Mouse (Mus musculus) liver, adult 2 months (tissue): ENCODE results near the gene U2surp. TPM values are rescaled to one million over a fixed set of nuclear protein-coding genes. Genes with fewer than 3 reads are reported as not detected.

ENCODE experiments used
- DNase-seq: peaks from one replicate; pipeline ENCODE4 v3.0.0-alpha.2; 2011; ENCODE audit warnings: low read depth, low spot score; ENCODE audit errors: extremely low read depth
- H3K27ac ChIP-seq: fragments of 200-500 bp; replicated peaks from 2 replicates; pipeline ENCODE4 v1.5.1; 2012; ENCODE audit warnings: low read depth, mild to moderate bottlenecking, control low read depth, inconsistent platforms, low read length; ENCODE audit not compliant: insufficient read depth
- H3K27me3 ChIP-seq: fragments of 200-500 bp; 2 replicates; pipeline ENCODE4 v1.6.1; 2012; ENCODE audit warnings: mild to moderate bottlenecking, moderate library complexity, low read length, inconsistent platforms; ENCODE audit not compliant: control insufficient read depth, insufficient read depth
- H3K36me3 ChIP-seq: fragments of 200-500 bp; 2 replicates; pipeline ENCODE4 v1.6.1; 2012; ENCODE audit warnings: low read length, inconsistent platforms; ENCODE audit not compliant: control insufficient read depth, insufficient read depth
- H3K4me1 ChIP-seq: fragments of 200-500 bp; 2 replicates; pipeline ENCODE4 v1.6.1; 2011; ENCODE audit warnings: low read length; ENCODE audit not compliant: control insufficient read depth, insufficient read depth
- H3K4me3 ChIP-seq: fragments of 200-500 bp; 2 replicates; pipeline ENCODE4 v1.5.1; 2011; ENCODE audit warnings: low read depth, mild to moderate bottlenecking, control low read depth, low read length, moderate library complexity; ENCODE audit not compliant: insufficient read depth
- H3K79me2 ChIP-seq: fragments of 200-500 bp; 2 replicates; pipeline ENCODE4 v1.6.1; 2012; ENCODE audit warnings: inconsistent platforms, mild to moderate bottlenecking, low read length, moderate library complexity; ENCODE audit not compliant: control insufficient read depth, insufficient read depth
- H3K9ac ChIP-seq: fragments of 200-500 bp; 2 replicates; pipeline ENCODE4 v1.6.1; 2012; ENCODE audit warnings: low read depth, mild to moderate bottlenecking, control low read depth, inconsistent platforms, low read length
- CTCF ChIP-seq: fragments of 200-500 bp; IDR thresholded peaks from 2 replicates; pipeline ENCODE4 v1.5.1; 2011; ENCODE audit warnings: low read depth, low read length, control low read depth
- POLR2A ChIP-seq: fragments of 200-500 bp; IDR thresholded peaks from 2 replicates; pipeline ENCODE4 v1.6.1; 2011; ENCODE audit warnings: low read length, control low read depth; ENCODE audit not compliant: insufficient read depth; ENCODE audit errors: extremely low read depth
- WGBS: fragments of 180-500 bp; shearing (Covaris S2); methylation state at CpG from one replicate; pipeline ENCODE4 v1.1.7; 2018; 5-methylcytosine and 5-hydroxymethylcytosine counted together
- polyA plus RNA-seq: library from polyadenylated mRNA; depleted of rRNA; stranded (reverse); fragments of >200 nt; gene quantifications from 2 replicates; pipeline ENCODE4 v1.2.3, GENCODE M21; 2012; rRNA removed
- total RNA-seq: library from RNA; depleted of rRNA; stranded (reverse); fragments of >200 nt; gene quantifications from 2 replicates; pipeline ENCODE4 v1.2.3, GENCODE M21; 2014; rRNA removed

The U2surp gene
- total and polyA plus RNA-seq, 2 experiments = 1.7 to 21.8 TPM

GRCm38 (mm10) chr9:95435506-95436293 is 76.1 kb downstream of the U2surp start:
- TF ChIP-seq CTCF (no peak), POLR2A (no peak)
- Histone ChIP-seq H3K36me3 (no peaks in the 10 kb centered on the region; the same call in 1 of the 2 replicates), H3K9ac (no peak overlapping the region), H3K4me1 (no peaks in the 10 kb centered on the region), H3K79me2 (no peaks in the 10 kb centered on the region), H3K27ac (no peak overlapping the region), H3K4me3 (no peak overlapping the region), H3K27me3 (no peaks in the 10 kb centered on the region)
- WGBS = 81% methylated on average over 20 of the region's 20 CpGs
- no peak for DNase-seq

GRCm38 (mm10) chr9:95428277-95428676 is 83.5 kb downstream of the U2surp start:
- TF ChIP-seq CTCF (no peak), POLR2A (no peak)

GRCm38 (mm10) chr9:95413911-95414310 is 97.9 kb downstream of the U2surp start:
- Histone ChIP-seq H3K36me3 (no peaks in the 10 kb centered on the region), H3K27ac (no peak overlapping the region)
- TF ChIP-seq CTCF (no peak), POLR2A (no peak)

More at GRCm38 (mm10) chr9:95428277-95428676, 83.5 kb downstream of the U2surp start:
- H3K9ac ChIP-seq = no peak overlapping the region
- no peak overlapping the region for H3K4me3 ChIP-seq
- WGBS = 88% methylated on average over 4 of the region's 4 CpGs
- H3K36me3 ChIP-seq = no peaks in the 10 kb centered on the region
- no peaks in the 10 kb centered on the region for H3K79me2 ChIP-seq
- no peak for DNase-seq
- no peaks in the 10 kb centered on the region for H3K27me3 ChIP-seq
- H3K4me1 ChIP-seq = no peaks in the 10 kb centered on the region
- H3K27ac ChIP-seq = no peak overlapping the region

GRCm38 (mm10) chr9:95412047-95412446 is 99.7 kb downstream of the U2surp start:
- H3K79me2 ChIP-seq = no peaks in the 10 kb centered on the region
- TF ChIP-seq POLR2A (no peak), CTCF (no peak)
- H3K9ac ChIP-seq = no peak overlapping the region
- no peak for DNase-seq
- no peaks in the 10 kb centered on the region for H3K36me3 ChIP-seq
- no peak overlapping the region for H3K27ac ChIP-seq
- H3K4me3 ChIP-seq = no peak overlapping the region
- H3K27me3 ChIP-seq = peaks cover 3% of the 10 kb centered on the region; the same call in 1 of the 2 replicates
- no peaks in the 10 kb centered on the region for H3K4me1 ChIP-seq
- 89% methylated on average over 4 of the region's 4 CpGs for WGBS

More at GRCm38 (mm10) chr9:95413911-95414310, 97.9 kb downstream of the U2surp start:
- Histone ChIP-seq H3K9ac (no peak overlapping the region), H3K4me3 (no peak overlapping the region), H3K4me1 (no peaks in the 10 kb centered on the region), H3K79me2 (no peaks in the 10 kb centered on the region), H3K27me3 (no peaks in the 10 kb centered on the region)
- DNase-seq = no peak

- H3K4me1 ChIP-seq = no peaks in the 10 kb centered on the region
- H3K9ac ChIP-seq = peak overlapping the region; percentile 21; the same call in 1 of the 2 replicates
- DNase-seq = no peak
- no peak for TF ChIP-seq POLR2A
- no peak for TF ChIP-seq CTCF
- peaks cover 17% of the 10 kb centered on the region for H3K27me3 ChIP-seq
- 3% methylated on average over 24 of the region's 24 CpGs for WGBS
- no peaks in the 10 kb centered on the region for H3K36me3 ChIP-seq
- H3K27ac ChIP-seq = peak overlapping the region; percentile 45
- peak overlapping the region; percentile 64 for H3K4me3 ChIP-seq
- H3K79me2 ChIP-seq = no peaks in the 10 kb centered on the region
Observed at GRCm38 (mm10) chr9:95407586-95408220, 104.1 kb downstream of the U2surp start.

Other genes starting within 250 kb of the U2surp start
- gene Chst2, start 105.3 kb downstream of the U2surp start, total RNA-seq = 0.83 and 2.1 TPM in 2 replicates
- gene Chst2, start 105.3 kb downstream of the U2surp start, polyA plus RNA-seq = 0.36 and 0.48 TPM in 2 replicates
- gene Paqr9, start 47.7 kb upstream of the U2surp start, total RNA-seq = 56.1 and 56.8 TPM in 2 replicates
- gene Paqr9, start 47.7 kb upstream of the U2surp start, polyA plus RNA-seq = 107 and 154 TPM in 2 replicates
- gene Pcolce2, start 125.6 kb upstream of the U2surp start, total RNA-seq = 1.0 and 1.3 TPM in 2 replicates
- gene Pcolce2, start 125.6 kb upstream of the U2surp start, polyA plus RNA-seq = 0.16 and 0.27 TPM in 2 replicates
- 0.74 TPM in 2 replicates for gene Trpc1, start 238.4 kb upstream of the U2surp start, total RNA-seq
- gene Trpc1, start 238.4 kb upstream of the U2surp start, polyA plus RNA-seq = 0.05 and 0.16 TPM in 2 replicates